Comparison of ENCODE assay signal across 25 mouse cellular contexts in genomic region chr1:163423467-163424014, GRCm38 (mm10). TPM values are rescaled to one million over a fixed set of nuclear protein-coding genes. Genes with fewer than 3 reads are reported as not detected.
DNase-seq lines count a peak whose midpoint lies in the region; ATAC-seq and TF ChIP-seq lines count a peak whose summit lies in the region.
"Had no signal": no experiment of that assay in that cellular context is flagged by ENCODE, and none has a peak within 500 bp of the region (broad histone marks: within the 10 kb centered on the region; RNA-seq: fewer than 3 reads in every experiment).

No protein-coding gene starts in this region.

- no peaks in the 10 kb centered on the region for H3K36me3 ChIP-seq in heart, embryonic 12.5 days
- no peaks in the 10 kb centered on the region for H3K36me3 ChIP-seq in embryonic facial prominence, embryonic 13.5 days
- H3K36me3 ChIP-seq in limb, embryonic 12.5 days = no peaks in the 10 kb centered on the region
- no peaks in the 10 kb centered on the region for H3K36me3 ChIP-seq in heart, adult 2 months (ENCODE audit: control insufficient read depth, insufficient read depth, low read length)
- H3K36me3 ChIP-seq: neural tube, embryonic 13.5 days had no signal

- no peak overlapping the region for H3K9ac ChIP-seq in heart, embryonic 12.5 days
- H3K9ac ChIP-seq in embryonic facial prominence, embryonic 13.5 days = 0 out of 2 replicates have a peak overlapping the region, but pooled peaks have one; percentile 27
- H3K9ac ChIP-seq in limb, embryonic 12.5 days (replicated peaks) = no peak overlapping the region
- H3K9ac ChIP-seq in heart, adult 2 months (ENCODE audit: low read depth, low read length) = no peak overlapping the region
- H3K9ac ChIP-seq: forebrain, embryonic 13.5 days; liver, embryonic 14.5 days; neural tube, embryonic 13.5 days had no signal

- TF ChIP-seq POLR2A in heart, adult 2 months (IDR thresholded peaks at IDR 0.05; ENCODE audit: insufficient read depth, low read depth, low read length) = no peak

- H3K27me3 ChIP-seq in heart, embryonic 12.5 days (replicated peaks) = no peaks in the 10 kb centered on the region
- no peaks in the 10 kb centered on the region for H3K27me3 ChIP-seq in embryonic facial prominence, embryonic 13.5 days
- H3K27me3 ChIP-seq in limb, embryonic 12.5 days = no peaks in the 10 kb centered on the region
- no peaks in the 10 kb centered on the region for H3K27me3 ChIP-seq in heart, adult 2 months (ENCODE audit: control insufficient read depth, insufficient read depth, low read length)
- H3K27me3 ChIP-seq: forebrain, embryonic 13.5 days; neural tube, embryonic 13.5 days had no signal

- WGBS in heart, embryonic 12.5 days = 54% methylated on average over 8 of the region's 8 CpGs
- WGBS in embryonic facial prominence, embryonic 13.5 days = 21% methylated on average over 8 of the region's 8 CpGs
- 32% methylated on average over 8 of the region's 8 CpGs for WGBS in limb, embryonic 12.5 days
- WGBS in heart, adult 2 months = 62% methylated on average over 8 of the region's 8 CpGs

- no peaks in the 10 kb centered on the region for H3K4me1 ChIP-seq in heart, embryonic 12.5 days (replicated peaks)
- H3K4me1 ChIP-seq in embryonic facial prominence, embryonic 13.5 days = peaks cover 33% of the 10 kb centered on the region
- peaks cover 21% of the 10 kb centered on the region for H3K4me1 ChIP-seq in limb, embryonic 12.5 days (replicated peaks)
- no peaks in the 10 kb centered on the region for H3K4me1 ChIP-seq in heart, adult 2 months (ENCODE audit: control insufficient read depth, insufficient read depth, low read length)
- H3K4me1 ChIP-seq: forebrain, embryonic 13.5 days; neural tube, embryonic 13.5 days had no signal

- no peak for ATAC-seq in heart, embryonic 12.5 days (ENCODE audit: insufficient number of reproducible peaks, low FRiP score)
- peak; percentile 94 for ATAC-seq in embryonic facial prominence, embryonic 13.5 days (ENCODE audit: insufficient number of reproducible peaks, insufficient read depth, low FRiP score, low TSS enrichment, low read depth)
- peak; percentile 47; the same call in 1 of the 2 replicates for ATAC-seq in limb, embryonic 12.5 days (ENCODE audit: insufficient number of reproducible peaks, insufficient read depth, low FRiP score, low TSS enrichment, low read depth)
- ATAC-seq: CD4-positive, CD25-positive, alpha-beta regulatory T cell, adult 4 months; forebrain, embryonic 13.5 days; hindbrain, embryonic 16.5 days; intestine, embryonic 16.5 days; midbrain, embryonic 16.5 days had no signal

- no peak for TF ChIP-seq CTCF in heart, adult 2 months (IDR thresholded peaks at IDR 0.05)

- intact Hi-C loops in heart, adult 2 months (cut with DNase I) = no loop called here

- no peak for DNase-seq in heart, postnatal 4 days
- DNase-seq in embryo, embryonic 10.5 days (ENCODE audit: low spot score) = peak; percentile 34
- no peak for DNase-seq in thymus, postnatal 4 days
- DNase-seq in right cerebral cortex, postnatal 25 days = no peak
- no peak for DNase-seq in heart, adult 2 months
- DNase-seq: adrenal gland, adult 2 months; cerebellum, adult 11-12 months; gastrocnemius, adult 2 months; kidney, adult 9 months; kidney, postnatal 14 days; left cerebral cortex, postnatal 4 days; lung, postnatal 4 days; right cerebral cortex, postnatal 4 days; thymus, postnatal 36 days had no signal

- H3K9me3 ChIP-seq in heart, embryonic 12.5 days (replicated peaks) = no peaks in the 10 kb centered on the region
- H3K9me3 ChIP-seq in embryonic facial prominence, embryonic 13.5 days = no peaks in the 10 kb centered on the region
- no peaks in the 10 kb centered on the region for H3K9me3 ChIP-seq in limb, embryonic 12.5 days
- H3K9me3 ChIP-seq: forebrain, embryonic 13.5 days; neural tube, embryonic 13.5 days had no signal

- H3K79me2 ChIP-seq in heart, adult 2 months (replicated peaks; ENCODE audit: control insufficient read depth, insufficient read depth, low read length) = no peaks in the 10 kb centered on the region

- H3K27ac ChIP-seq in heart, embryonic 12.5 days (ENCODE audit: poor library complexity, severe bottlenecking) = 0 out of 2 replicates have a peak overlapping the region, but pooled peaks have one; percentile 27
- H3K27ac ChIP-seq in embryonic facial prominence, embryonic 13.5 days = peak overlapping the region; percentile 90
- H3K27ac ChIP-seq in limb, embryonic 12.5 days = peak overlapping the region; percentile 72
- H3K27ac ChIP-seq in heart, adult 2 months = no peak overlapping the region
- H3K27ac ChIP-seq: forebrain, embryonic 13.5 days; gastrocnemius, adult 2 months; liver, embryonic 14.5 days; neural tube, embryonic 13.5 days had no signal

- no peak overlapping the region for H3K4me3 ChIP-seq in heart, embryonic 12.5 days
- H3K4me3 ChIP-seq in embryonic facial prominence, embryonic 13.5 days = no peak overlapping the region
- H3K4me3 ChIP-seq in limb, embryonic 12.5 days (replicated peaks) = no peak overlapping the region
- H3K4me3 ChIP-seq in heart, adult 2 months = no peak overlapping the region
- H3K4me3 ChIP-seq: forebrain, embryonic 13.5 days; gastrocnemius, adult 2 months; myocyte; neural tube, embryonic 13.5 days had no signal

- no peak overlapping the region for H3K4me2 ChIP-seq in heart, embryonic 12.5 days
- peak overlapping the region; percentile 35 for H3K4me2 ChIP-seq in embryonic facial prominence, embryonic 13.5 days
- no peak overlapping the region; the same call in 1 of the 2 replicates for H3K4me2 ChIP-seq in limb, embryonic 12.5 days
- H3K4me2 ChIP-seq: forebrain, embryonic 13.5 days; neural tube, embryonic 13.5 days had no signal

- no peak for TF ChIP-seq EP300 in heart, adult 2 months (IDR thresholded peaks at IDR 0.05; ENCODE audit: insufficient read depth, low read depth, low read length)

RNA-seq across cellular contexts. Expression of gene Gorab, which starts 20.1 kb away (rescaled TPM):
- 11.8 TPM in 2 replicates for polyA plus RNA-seq in heart, embryonic 12.5 days (2016; fragmentation: Nextera tagmentation; extraction: Ambion mirVana)
- total RNA-seq in heart, postnatal 4 days (2021) = 1 to 10 TPM; 5.7 to 8.4 TPM
- 40.3 and 41.9 TPM in 2 replicates for polyA plus RNA-seq in embryonic facial prominence, embryonic 13.5 days (2015; fragmentation: Nextera tagmentation; extraction: Ambion mirVana)
- polyA plus RNA-seq in limb, embryonic 12.5 days (2016; fragmentation: Nextera tagmentation; extraction: Ambion mirVana) = 39.8 and 40.1 TPM in 2 replicates
- total RNA-seq in heart, adult 2 months (2021) = 1 to 10 TPM; 2.0 to 2.8 TPM
- 1.4 and 2.0 TPM in 2 replicates for polyA plus RNA-seq in heart, adult 2 months (2012; rRNA removed)
